Mouse (Mus musculus): Measurements from ENCODE around the gene Chd2.
"Not testable (repeated sequence)": the region's sequence is repeated elsewhere in the genome, so short reads cannot be mapped to it uniquely, and the experiment has no call there.

DNA sequence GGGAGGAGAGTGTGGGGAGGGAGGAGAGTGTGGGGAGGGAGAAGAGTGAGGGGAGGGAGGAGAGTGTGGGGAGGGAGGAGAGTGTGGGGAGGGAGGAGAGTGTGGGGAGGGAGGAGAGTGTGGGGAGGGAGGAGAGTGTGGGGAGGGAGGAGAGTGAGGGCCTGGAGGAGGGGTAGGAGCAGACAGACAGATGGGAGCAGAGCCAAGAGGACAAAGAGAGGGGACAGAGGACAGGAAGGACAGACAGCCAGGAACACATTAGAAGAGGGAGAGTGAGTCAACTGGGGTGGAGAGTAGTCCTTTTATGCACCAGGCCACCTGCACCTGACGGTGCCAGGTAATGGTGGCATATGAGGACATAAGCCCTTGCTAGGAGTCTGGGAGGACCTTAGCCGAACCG lies 33.0 kb upstream of the Chd2 start:
- not testable (repeated sequence) for TF ChIP-seq CTCF (IDR thresholded peaks at IDR 0.05; ENCODE audit: low read depth); EP300 (optimal IDR thresholded peaks at IDR 0.05)

Data from stomach, postnatal 0 days (tissue).